Mouse (Mus musculus) hindbrain, embryonic 14.5 days (tissue): ENCODE results near the gene Gm11569. TPM values are rescaled to one million over a fixed set of nuclear protein-coding genes. Genes with fewer than 3 reads are reported as not detected.
"Not testable (repeated sequence)": the region's sequence is repeated elsewhere in the genome, so short reads cannot be mapped to it uniquely, and the experiment has no call there.

Experiments used
- ATAC-seq: fragments of 200-750 bp; cut with Nextera tagmentation; 2 replicates; pipeline ENCODE4 v1.8.0; 2017; ENCODE audit warnings: moderate number of reproducible peaks, mild to moderate bottlenecking, moderate TSS enrichment, moderate library complexity; ENCODE audit not compliant: low FRiP score
- DNase-seq: peaks from one replicate; pipeline ENCODE4 v3.0.0-alpha.2; 2015; ENCODE audit warnings: low spot score
- H3K27ac ChIP-seq: fragments of 300-500 bp; sonication (generic); 2 replicates; pipeline ENCODE4 v1.5.1; 2014; ENCODE audit warnings: mild to moderate bottlenecking, moderate library complexity
- H3K27me3 ChIP-seq: fragments of 300-500 bp; sonication (generic); 2 replicates; pipeline ENCODE4 v1.6.1; 2014; ENCODE audit warnings: mild to moderate bottlenecking, low read length, mixed read lengths; ENCODE audit not compliant: control insufficient read depth, insufficient read depth
- H3K36me3 ChIP-seq: fragments of 300-500 bp; sonication (generic); replicated peaks from 2 replicates; pipeline ENCODE4 v1.6.1; 2014; ENCODE audit not compliant: control insufficient read depth, insufficient read depth
- H3K4me1 ChIP-seq: fragments of 300-500 bp; sonication (generic); replicated peaks from 2 replicates; pipeline ENCODE4 v1.6.1; 2014; ENCODE audit warnings: antibody characterized with exemption, low read length, mixed read lengths; ENCODE audit not compliant: control insufficient read depth, insufficient read depth
- H3K4me2 ChIP-seq: fragments of 300-500 bp; sonication (generic); replicated peaks from 2 replicates; pipeline ENCODE4 v1.6.1; 2014; ENCODE audit warnings: mild to moderate bottlenecking, moderate library complexity
- H3K4me3 ChIP-seq: fragments of 300-500 bp; sonication (generic); replicated peaks from 2 replicates; pipeline ENCODE4 v1.5.1; 2014; ENCODE audit warnings: mild to moderate bottlenecking, low read length
- H3K9ac ChIP-seq: fragments of 300-500 bp; sonication (generic); 2 replicates; pipeline ENCODE4 v1.6.1; 2014
- H3K9me3 ChIP-seq: fragments of 300-500 bp; sonication (generic); 2 replicates; pipeline ENCODE4 v1.6.1; 2016; ENCODE audit warnings: low read length; ENCODE audit not compliant: control insufficient read depth
- WGBS: fragments of 180-500 bp; shearing (Covaris S2); extraction: QIAGEN DNeasy Blood & Tissue Kit; methylation state at CpG from one replicate; pipeline ENCODE4 v1.1.7; 2014; 5-methylcytosine and 5-hydroxymethylcytosine counted together
- polyA plus RNA-seq: library from polyadenylated mRNA; unstranded; fragments of >200 nt; fragmentation: Nextera tagmentation; extraction: Ambion mirVana; gene quantifications from 2 replicates; pipeline ENCODE4 v1.2.1, GENCODE M21; 2014

Gene Gm11569
- polyA plus RNA-seq, 1 experiment from 2014 or later, result not detected

DNA sequence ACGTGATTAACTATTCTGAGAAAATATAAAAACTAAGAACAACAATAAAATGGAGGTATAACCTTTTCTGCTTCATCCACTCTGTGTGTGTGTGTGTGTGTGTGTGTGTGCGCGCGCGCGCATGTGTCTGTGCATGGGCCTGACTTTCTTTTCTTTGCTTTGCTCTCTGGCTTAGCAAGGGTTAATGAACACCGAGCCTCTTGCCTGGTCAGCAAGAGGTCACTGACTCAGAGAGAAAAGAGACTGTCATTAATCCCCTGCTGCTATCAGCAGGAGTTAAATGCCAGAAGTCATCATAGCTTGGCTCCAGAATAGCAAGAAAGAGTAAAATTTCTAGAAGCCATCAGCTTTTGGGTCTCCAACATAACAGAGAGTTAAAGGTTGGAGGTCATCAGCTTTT lies 20.3 kb downstream of the Gm11569 start:
- Histone ChIP-seq H3K4me2 (no peak overlapping the region), H3K9ac (no peak overlapping the region)
- DNase-seq, result no peak

DNA sequence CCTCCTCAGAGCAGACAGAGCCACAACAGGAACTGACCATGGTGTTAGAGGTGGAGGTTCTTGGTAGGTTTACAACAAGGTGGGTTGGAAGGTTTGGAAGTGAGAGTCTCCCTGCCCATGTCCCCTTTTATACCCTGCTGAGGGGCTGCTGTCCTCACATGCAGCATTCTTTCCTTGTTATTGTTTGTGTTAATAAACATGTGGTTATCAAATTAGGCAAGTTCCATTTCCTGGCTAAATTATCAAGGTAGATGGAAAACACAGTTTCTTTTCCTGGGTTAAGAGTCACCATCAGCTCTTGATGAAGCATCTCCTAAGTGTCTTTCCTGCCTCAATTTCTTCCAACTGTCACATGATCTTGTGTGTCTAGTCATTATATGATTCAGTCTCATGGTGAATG lies 25.9 kb downstream of the Gm11569 start, which contains the start of gene Gm11595:
TSS of gene Gm11595 (minus strand) at position 101 of the 400 bp plus-strand sequence.
- not testable (repeated sequence) for H3K4me1 ChIP-seq, H3K4me3 ChIP-seq, H3K9me3 ChIP-seq, H3K27me3 ChIP-seq, ATAC-seq, H3K27ac ChIP-seq, DNase-seq, H3K36me3 ChIP-seq, H3K4me2 ChIP-seq, H3K9ac ChIP-seq

More for the DNA sequence above, 20.3 kb downstream of the Gm11569 start:
- Histone ChIP-seq H3K9me3 (no peaks in the 10 kb centered on the region), H3K4me3 (no peak overlapping the region), H3K27ac (no peak overlapping the region), H3K27me3 (no peaks in the 10 kb centered on the region), H3K36me3 (no peaks in the 10 kb centered on the region), H3K4me1 (no peaks in the 10 kb centered on the region)
- 55% methylated on average over 7 of the region's 7 CpGs for WGBS
- ATAC-seq, result no peak

DNA sequence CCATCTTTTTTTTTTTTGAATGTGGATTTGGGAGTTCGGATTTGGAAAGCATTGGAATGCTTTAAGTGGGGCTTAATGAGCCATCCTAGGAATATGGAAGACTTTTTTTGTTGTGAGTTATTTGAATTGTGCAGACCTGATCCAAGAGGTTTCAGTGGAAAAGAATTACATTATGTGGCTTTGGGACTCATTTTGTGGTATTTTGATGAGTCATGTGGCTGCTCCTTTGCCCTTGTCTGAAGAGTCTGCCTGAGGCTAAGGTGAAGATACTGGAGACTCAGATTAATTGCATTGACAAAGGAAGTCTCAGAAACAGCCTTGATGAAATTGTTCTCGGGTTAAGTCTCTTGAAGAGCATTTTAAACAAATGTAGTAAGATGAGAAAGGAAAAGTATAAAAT lies 30.3 kb downstream of the Gm11569 start:
- no peak for ATAC-seq
- H3K4me2 ChIP-seq, result no peak overlapping the region

DNA sequence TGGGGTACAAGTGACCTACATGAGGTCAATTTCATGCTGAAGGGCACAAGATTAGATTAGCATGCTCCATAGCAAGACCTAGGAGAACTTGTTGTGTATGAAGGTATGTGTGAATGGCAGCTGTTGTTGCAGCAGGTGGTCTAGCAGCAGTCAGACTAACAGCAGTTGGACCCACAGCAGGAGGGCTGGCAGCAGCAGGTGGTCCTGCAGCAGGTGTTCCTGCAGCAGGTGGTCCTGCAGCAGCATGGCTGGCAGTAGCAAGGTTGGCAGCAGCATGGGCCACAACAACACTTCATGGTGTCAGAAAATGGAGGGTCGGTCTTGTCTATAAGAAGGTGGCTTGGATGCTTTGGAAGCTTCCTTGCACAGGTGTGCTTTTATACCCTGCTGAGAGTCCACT lies 39.9 kb downstream of the Gm11569 start:
- 92% methylated on average over 1 of the region's 1 CpGs for WGBS
- Histone ChIP-seq H3K27ac (no peak overlapping the region), H3K9me3 (no peaks in the 10 kb centered on the region), H3K9ac (no peak overlapping the region), H3K27me3 (no peaks in the 10 kb centered on the region), H3K4me2 (no peak overlapping the region), H3K36me3 (no peaks in the 10 kb centered on the region), H3K4me1 (no peaks in the 10 kb centered on the region), H3K4me3 (no peak overlapping the region)
- DNase-seq (no peak), ATAC-seq (no peak)

More for the DNA sequence above, 30.3 kb downstream of the Gm11569 start:
- Histone ChIP-seq H3K36me3 (no peaks in the 10 kb centered on the region), H3K27me3 (no peaks in the 10 kb centered on the region), H3K4me3 (no peak overlapping the region), H3K27ac (no peak overlapping the region), H3K9me3 (no peaks in the 10 kb centered on the region), H3K4me1 (no peaks in the 10 kb centered on the region), H3K9ac (no peak overlapping the region)
- WGBS, result 81% methylated on average over 2 of the region's 2 CpGs
- no peak for DNase-seq

Other genes starting within 250 kb of the Gm11569 start
- not detected in 2 replicates for gene Krtap3-3, start 248.1 kb downstream of the Gm11569 start, polyA plus RNA-seq
- not detected in 2 replicates for gene Krtap3-2, start 242.1 kb downstream of the Gm11569 start, polyA plus RNA-seq
- not detected in 2 replicates for gene Gm11939, start 239.5 kb downstream of the Gm11569 start, polyA plus RNA-seq
- gene Krtap3-1, start 232.3 kb downstream of the Gm11569 start, polyA plus RNA-seq, result not detected in 2 replicates
- not detected in 2 replicates for gene Krtap1-5, start 217.9 kb downstream of the Gm11569 start, polyA plus RNA-seq
- not detected in 2 replicates for gene Krtap1-4, start 215.3 kb downstream of the Gm11569 start, polyA plus RNA-seq
- not detected in 2 replicates for gene Krtap1-3, start 207.6 kb downstream of the Gm11569 start, polyA plus RNA-seq
- not detected in 2 replicates for gene Krtap9-3, start 200.8 kb downstream of the Gm11569 start, polyA plus RNA-seq
- not detected in 2 replicates for gene Gm11938, start 195.6 kb downstream of the Gm11569 start, polyA plus RNA-seq
- gene Gm11937, start 188.7 kb downstream of the Gm11569 start, polyA plus RNA-seq, result not detected in 2 replicates
- not detected in 2 replicates for gene Krtap2-4, start 184.1 kb downstream of the Gm11569 start, polyA plus RNA-seq
- gene Gm11562, start 178.5 kb downstream of the Gm11569 start, polyA plus RNA-seq, result not detected in 2 replicates
- gene Krtap4-1, start 170.7 kb downstream of the Gm11569 start, polyA plus RNA-seq, result not detected in 2 replicates
- not detected in 2 replicates for gene Krtap4-2, start 163.8 kb downstream of the Gm11569 start, polyA plus RNA-seq
- not detected in 2 replicates for gene Krtap4-7, start 154.8 kb downstream of the Gm11569 start, polyA plus RNA-seq
- gene Gm11555, start 148.7 kb downstream of the Gm11569 start, polyA plus RNA-seq, result not detected in 2 replicates
- not detected in 2 replicates for gene Gm11563, start 140.0 kb downstream of the Gm11569 start, polyA plus RNA-seq
- gene Krtap4-6, start 133.0 kb downstream of the Gm11569 start, polyA plus RNA-seq, result not detected in 2 replicates
- gene Gm14190, start 108.2 kb downstream of the Gm11569 start, polyA plus RNA-seq, result not detected in 2 replicates
- not detected in 2 replicates for gene Gm14180, start 64.6 kb downstream of the Gm11569 start, polyA plus RNA-seq
- gene Gm11595, start 26.0 kb downstream of the Gm11569 start, polyA plus RNA-seq, result not detected in 2 replicates
- gene Krtap4-8, start 18.2 kb downstream of the Gm11569 start, polyA plus RNA-seq, result not detected in 2 replicates
- not detected in 2 replicates for gene Krtap4-9, start 13.7 kb downstream of the Gm11569 start, polyA plus RNA-seq
- not detected in 2 replicates for gene Gm11596, start 5.5 kb downstream of the Gm11569 start, polyA plus RNA-seq
- gene Gm11554, start 5.5 kb upstream of the Gm11569 start, polyA plus RNA-seq, result not detected in 2 replicates
- not detected in 2 replicates for gene Krtap4-13, start 11.0 kb upstream of the Gm11569 start, polyA plus RNA-seq
- not detected in 2 replicates for gene Gm11564, start 16.7 kb upstream of the Gm11569 start, polyA plus RNA-seq
- gene 2300003K06Rik, start 39.1 kb upstream of the Gm11569 start, polyA plus RNA-seq, result not detected in 2 replicates
- not detected in 2 replicates for gene Krtap4-16, start 52.7 kb upstream of the Gm11569 start, polyA plus RNA-seq
- not detected in 2 replicates for gene Gm11568, start 59.0 kb upstream of the Gm11569 start, polyA plus RNA-seq
- not detected in 2 replicates for gene Gm11559, start 65.5 kb upstream of the Gm11569 start, polyA plus RNA-seq
- not detected in 2 replicates for gene Krtap9-1, start 74.5 kb upstream of the Gm11569 start, polyA plus RNA-seq
- not detected in 2 replicates for gene Gm11567, start 80.3 kb upstream of the Gm11569 start, polyA plus RNA-seq
- gene Krtap31-1, start 109.0 kb upstream of the Gm11569 start, polyA plus RNA-seq, result not detected in 2 replicates
- gene Gm11565, start 115.8 kb upstream of the Gm11569 start, polyA plus RNA-seq, result not detected in 2 replicates
- gene Krtap31-2, start 137.4 kb upstream of the Gm11569 start, polyA plus RNA-seq, result not detected in 2 replicates
- not detected in 2 replicates for gene Krtap9-5, start 149.5 kb upstream of the Gm11569 start, polyA plus RNA-seq
- gene Krtap29-1, start 180.1 kb upstream of the Gm11569 start, polyA plus RNA-seq, result not detected in 2 replicates
- 0.16 and 0.29 TPM in 2 replicates for gene Krtap16-1, start 187.7 kb upstream of the Gm11569 start, polyA plus RNA-seq
- gene Krtap17-1, start 195.1 kb upstream of the Gm11569 start, polyA plus RNA-seq, result 0.86 and 1.5 TPM in 2 replicates
- not detected in 2 replicates for gene Krt33a, start 217.3 kb upstream of the Gm11569 start, polyA plus RNA-seq
- 0.13 TPM in 1 of 2 replicates, not detected in the other for gene Krt33b, start 230.9 kb upstream of the Gm11569 start, polyA plus RNA-seq
- not detected in 2 replicates for gene Krt34, start 242.6 kb upstream of the Gm11569 start, polyA plus RNA-seq